Mouse (Mus musculus) forebrain, embryonic 16.5 days (tissue): ENCODE results near the gene Ppp2r5c. TPM values are rescaled to one million over a fixed set of nuclear protein-coding genes. Genes with fewer than 3 reads are reported as not detected.

Experiments
- ATAC-seq: fragments of 200-750 bp; cut with Nextera tagmentation; 2 replicates; pipeline ENCODE4 v1.8.0; 2017; ENCODE audit warnings: mild to moderate bottlenecking, moderate library complexity
- H3K27ac ChIP-seq: fragments of 300-500 bp; sonication (generic); 2 replicates; pipeline ENCODE4 v1.5.1; 2014; ENCODE audit warnings: low read length, control low read depth
- H3K27me3 ChIP-seq: fragments of 300-500 bp; sonication (generic); replicated peaks from 2 replicates; pipeline ENCODE4 v1.6.1; 2014; ENCODE audit warnings: low read length; ENCODE audit not compliant: control insufficient read depth, insufficient read depth
- H3K36me3 ChIP-seq: fragments of 300-500 bp; sonication (generic); 2 replicates; pipeline ENCODE4 v1.6.1; 2014; ENCODE audit not compliant: control insufficient read depth, insufficient read depth
- H3K4me1 ChIP-seq: fragments of 300-500 bp; sonication (generic); replicated peaks from 2 replicates; pipeline ENCODE4 v1.6.1; 2014; ENCODE audit warnings: low read length; ENCODE audit not compliant: control insufficient read depth, insufficient read depth
- H3K4me2 ChIP-seq: fragments of 300-500 bp; sonication (generic); 2 replicates; pipeline ENCODE4 v1.6.1; 2014; ENCODE audit warnings: mild to moderate bottlenecking, low read length, control low read depth
- H3K4me3 ChIP-seq: fragments of 300-500 bp; sonication (generic); replicated peaks from 2 replicates; pipeline ENCODE4 v1.5.1; 2014; ENCODE audit warnings: mild to moderate bottlenecking, low read length, control low read depth
- H3K9ac ChIP-seq: fragments of 300-500 bp; sonication (generic); replicated peaks from 2 replicates; pipeline ENCODE4 v1.6.1; 2014; ENCODE audit warnings: low read depth, low read length, control low read depth
- H3K9me3 ChIP-seq: fragments of 300-500 bp; sonication (generic); 2 replicates; pipeline ENCODE4 v1.6.1; 2016; ENCODE audit warnings: low read length; ENCODE audit not compliant: control insufficient read depth
- WGBS: fragments of 180-500 bp; shearing (Covaris S2); extraction: QIAGEN DNeasy Blood & Tissue Kit; methylation state at CpG from one replicate; pipeline ENCODE4 v1.1.7; 2014; 5-methylcytosine and 5-hydroxymethylcytosine counted together
- polyA plus RNA-seq: library from polyadenylated mRNA; unstranded; fragments of >200 nt; fragmentation: Nextera tagmentation; extraction: Ambion mirVana; gene quantifications from 2 replicates; pipeline ENCODE4 v1.2.1, GENCODE M21; 2015

The Ppp2r5c gene
- polyA plus RNA-seq, 1 experiment from 2014 or later, result 139 TPM

DNA sequence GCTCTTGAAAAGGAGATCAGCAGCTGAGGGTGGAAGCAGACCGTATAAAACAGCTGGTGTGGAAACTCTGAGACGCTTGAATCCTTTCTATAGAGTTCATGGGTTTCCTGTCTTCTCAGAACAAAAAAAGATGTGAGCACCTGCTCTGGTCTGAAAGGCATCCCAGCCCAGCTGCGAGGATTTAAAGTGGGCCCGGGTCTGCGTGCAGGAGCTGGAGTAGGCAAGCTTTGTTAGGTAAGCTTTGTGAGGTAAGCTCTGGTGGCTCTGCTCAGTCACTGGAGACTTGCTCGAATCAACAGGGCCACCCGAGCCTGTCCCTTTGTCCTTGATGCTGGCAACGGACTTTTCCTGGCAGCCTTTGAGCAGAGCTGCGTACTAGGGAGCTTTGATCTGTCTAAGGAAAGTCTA lies 31.7 kb downstream of the Ppp2r5c start:
- Histone ChIP-seq H3K4me3 (no peak overlapping the region), H3K27ac (no peak overlapping the region)

DNA sequence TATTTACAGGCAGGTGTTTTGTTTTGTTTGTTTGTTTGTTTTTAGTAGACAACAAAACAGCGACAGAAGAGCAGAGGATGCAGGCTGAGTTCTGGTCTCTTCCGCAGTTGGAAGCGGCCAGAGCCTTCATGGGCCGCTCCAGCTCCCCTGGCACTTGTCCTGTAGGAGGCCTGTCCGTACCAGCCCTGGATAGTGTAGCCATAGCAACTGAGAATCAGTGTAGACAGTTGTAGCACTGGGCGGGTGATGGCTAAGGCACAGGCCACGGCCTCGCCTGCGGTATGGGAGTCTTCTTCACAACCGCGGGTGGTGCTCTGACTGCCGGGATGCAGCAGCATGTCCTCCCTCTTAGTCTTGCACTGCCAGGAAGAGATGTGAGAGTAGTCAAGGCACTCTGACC lies 32.3 kb downstream of the Ppp2r5c start:
- no peaks in the 10 kb centered on the region for H3K27me3 ChIP-seq
- no peak overlapping the region for H3K4me2 ChIP-seq
- 0 out of 2 replicates have a peak, but pooled peaks cover 2% of the 10 kb centered on the region for H3K4me1 ChIP-seq
- H3K9me3 ChIP-seq, result no peaks in the 10 kb centered on the region
- no peak overlapping the region for H3K27ac ChIP-seq
- no peak for ATAC-seq
- H3K4me3 ChIP-seq, result no peak overlapping the region
- 86% methylated on average over 12 of the region's 12 CpGs for WGBS
- no peaks in the 10 kb centered on the region for H3K36me3 ChIP-seq
- H3K9ac ChIP-seq, result no peak overlapping the region

More for the DNA sequence above, 31.7 kb downstream of the Ppp2r5c start:
- Histone ChIP-seq H3K9me3 (no peaks in the 10 kb centered on the region), H3K27me3 (no peaks in the 10 kb centered on the region), H3K4me2 (no peak overlapping the region), H3K9ac (no peak overlapping the region), H3K36me3 (no peaks in the 10 kb centered on the region), H3K4me1 (no peaks in the 10 kb centered on the region)
- no peak for ATAC-seq
- 74% methylated on average over 9 of the region's 9 CpGs for WGBS

DNA sequence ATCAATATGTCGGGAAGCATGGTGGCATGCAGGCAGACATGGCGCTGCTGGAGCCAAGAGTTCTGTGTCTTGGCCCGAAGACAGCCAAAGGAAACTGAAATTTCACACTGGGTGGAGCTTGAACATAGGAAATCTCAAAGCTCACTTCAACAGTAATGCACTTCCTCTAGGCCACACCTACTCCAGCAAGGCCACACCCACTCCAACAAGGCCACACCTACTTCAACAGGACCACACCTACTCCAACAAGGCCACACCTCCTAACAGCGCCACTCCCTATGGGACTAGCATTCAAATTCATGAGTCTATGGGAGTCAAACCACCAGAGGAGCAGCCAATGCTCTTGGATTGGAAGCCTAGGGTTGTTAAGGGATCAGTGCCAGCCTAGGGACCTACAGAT lies 33.8 kb downstream of the Ppp2r5c start:
- no peaks in the 10 kb centered on the region for H3K36me3 ChIP-seq

DNA sequence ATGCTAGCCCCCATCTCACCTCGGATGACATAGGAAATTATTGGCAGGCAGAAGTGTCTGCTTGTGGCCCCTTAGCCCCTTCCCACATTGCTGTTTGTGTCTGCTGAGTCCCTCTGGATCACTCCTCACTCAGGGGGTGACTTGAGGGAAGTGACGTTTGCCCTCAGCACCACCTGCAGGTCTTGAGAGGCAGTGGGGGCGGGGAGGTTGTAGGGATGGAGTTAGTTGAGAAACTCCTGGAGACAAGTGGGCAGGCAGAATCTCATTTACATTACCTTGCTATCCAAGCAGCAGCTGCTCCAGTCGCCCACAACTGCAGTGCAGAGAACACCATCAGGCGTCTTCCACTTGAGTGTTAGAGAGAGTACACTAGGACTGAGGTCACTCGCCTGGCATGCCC lies 36.8 kb downstream of the Ppp2r5c start:
- H3K4me1 ChIP-seq, result peaks cover 27% of the 10 kb centered on the region
- 32% methylated on average over 6 of the region's 6 CpGs for WGBS
- H3K27me3 ChIP-seq, result no peaks in the 10 kb centered on the region
- ATAC-seq, result no peak
- no peak overlapping the region for H3K27ac ChIP-seq
- H3K9ac ChIP-seq, result no peak overlapping the region
- H3K4me2 ChIP-seq, result no peak overlapping the region
- H3K4me3 ChIP-seq, result no peak overlapping the region
- no peaks in the 10 kb centered on the region for H3K9me3 ChIP-seq
- H3K36me3 ChIP-seq, result no peaks in the 10 kb centered on the region

More for the DNA sequence above, 33.8 kb downstream of the Ppp2r5c start:
- Histone ChIP-seq H3K9ac (no peak overlapping the region), H3K4me2 (no peak overlapping the region), H3K9me3 (no peaks in the 10 kb centered on the region), H3K27me3 (no peaks in the 10 kb centered on the region), H3K27ac (no peak overlapping the region), H3K4me1 (peaks cover 10% of the 10 kb centered on the region), H3K4me3 (no peak overlapping the region)
- ATAC-seq, result no peak
- WGBS, result 85% methylated on average over 4 of the region's 4 CpGs

DNA sequence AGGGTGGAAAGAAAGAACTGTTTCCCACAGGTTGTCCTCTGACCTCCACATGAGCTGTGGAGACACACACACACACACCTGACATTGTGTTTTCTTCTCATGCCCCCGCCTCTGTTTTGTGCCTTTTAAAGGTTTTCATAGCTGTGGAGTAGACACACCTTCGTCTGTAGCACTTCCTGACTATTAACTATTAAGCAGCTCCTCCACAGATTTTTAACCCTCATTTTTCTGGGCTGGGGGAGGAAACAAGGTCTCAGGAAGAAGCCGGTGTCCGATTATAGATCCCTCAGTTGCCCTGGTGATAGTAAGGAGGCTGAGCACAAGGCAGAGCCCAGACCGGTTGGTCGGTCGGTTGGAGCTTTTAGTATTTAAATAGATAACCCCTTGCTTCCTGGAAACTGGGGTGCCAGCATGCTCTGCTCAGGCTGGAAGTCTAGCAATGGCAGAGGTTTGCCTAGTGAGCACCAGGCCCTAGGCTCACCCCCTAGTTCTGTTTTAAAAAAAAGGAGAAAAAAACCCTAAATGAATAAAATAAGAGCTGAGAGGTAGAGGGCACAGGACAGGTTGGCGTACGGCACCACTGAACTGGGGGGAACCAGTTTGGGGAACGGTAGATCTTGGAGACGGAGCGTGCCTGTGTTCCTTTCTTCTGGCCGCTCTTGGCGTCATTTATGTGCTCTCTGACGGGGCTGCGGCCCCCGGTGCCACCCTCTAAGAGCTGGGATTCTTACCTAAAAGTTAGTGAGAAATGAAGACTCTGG lies 38.1 kb downstream of the Ppp2r5c start:
- H3K9me3 ChIP-seq, result no peaks in the 10 kb centered on the region
- H3K27ac ChIP-seq, result peak overlapping the region; percentile 97
- peaks cover 27% of the 10 kb centered on the region for H3K4me1 ChIP-seq
- ATAC-seq, result peak; percentile 44
- H3K4me2 ChIP-seq, result peak overlapping the region; percentile 83
- H3K27me3 ChIP-seq, result no peaks in the 10 kb centered on the region
- H3K4me3 ChIP-seq, result peak overlapping the region; percentile 75
- 2% methylated on average over 17 of the region's 17 CpGs for WGBS
- H3K36me3 ChIP-seq, result no peaks in the 10 kb centered on the region
- peak overlapping the region; percentile 73 for H3K9ac ChIP-seq

DNA sequence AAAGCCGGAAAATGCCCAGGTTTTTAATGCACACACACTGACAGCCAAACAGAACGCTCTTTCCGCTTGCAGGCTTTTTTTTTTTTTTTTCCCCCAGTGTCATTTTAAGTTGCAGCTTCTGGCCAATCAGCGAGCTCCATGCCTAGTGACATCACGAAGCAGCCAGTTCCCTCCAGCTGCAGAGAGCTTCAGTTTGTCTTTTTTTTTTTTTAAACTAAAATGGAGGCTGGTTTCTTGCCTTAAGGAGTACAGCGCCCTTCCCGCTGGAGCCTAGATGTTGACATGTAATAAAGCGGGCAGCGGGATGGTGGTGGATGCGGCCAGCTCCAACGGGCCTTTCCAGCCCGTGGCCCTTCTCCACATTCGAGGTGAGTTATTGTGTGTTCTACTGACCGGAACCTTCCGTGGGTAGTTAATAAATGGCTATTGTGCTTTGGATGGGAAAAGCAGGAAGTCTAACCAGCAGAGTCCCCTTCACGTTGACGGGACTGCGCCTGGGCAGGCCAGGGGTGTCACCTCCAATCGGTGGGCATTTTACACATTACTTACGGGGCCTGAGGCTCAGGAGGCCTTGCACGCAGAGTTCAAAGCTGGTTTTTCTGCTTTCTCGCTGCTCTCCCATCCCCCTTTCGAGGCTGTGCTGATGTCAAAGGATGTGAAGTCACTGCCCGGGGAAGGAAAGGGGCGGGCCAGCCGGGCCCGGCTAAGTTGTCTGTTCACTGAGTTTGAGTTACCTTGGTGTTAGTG lies 38.8 kb downstream of the Ppp2r5c start:
- no peaks in the 10 kb centered on the region for H3K9me3 ChIP-seq
- peak overlapping the region; percentile 75 for H3K4me3 ChIP-seq
- WGBS, result under 1% methylated on average over 27 of the region's 27 CpGs
- H3K27me3 ChIP-seq, result no peaks in the 10 kb centered on the region
- ATAC-seq, result peak; percentile 91
- no peaks in the 10 kb centered on the region for H3K36me3 ChIP-seq
- H3K27ac ChIP-seq, result peak overlapping the region; percentile 97
- peaks cover 27% of the 10 kb centered on the region for H3K4me1 ChIP-seq
- peak overlapping the region; percentile 83 for H3K4me2 ChIP-seq
- H3K9ac ChIP-seq, result peak overlapping the region; percentile 73

DNA sequence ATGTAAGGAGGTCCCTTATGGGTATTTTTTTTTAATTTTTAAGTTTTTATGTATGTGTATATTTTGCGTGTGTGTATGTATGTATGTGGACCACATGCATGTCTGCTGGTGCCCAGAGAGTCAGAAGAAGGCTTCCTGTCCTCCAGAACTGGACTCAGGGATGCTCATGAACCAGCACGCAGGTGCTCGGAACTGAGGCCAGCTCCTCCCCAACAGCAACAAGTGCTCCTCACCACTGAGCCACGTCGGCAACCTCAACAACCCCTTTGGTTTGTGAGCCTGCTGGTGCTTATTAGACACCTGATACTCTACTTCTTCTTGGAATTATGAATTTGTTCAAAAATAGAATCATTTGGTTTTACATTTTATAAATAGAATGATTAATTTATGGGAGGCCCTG lies 39.9 kb downstream of the Ppp2r5c start:
- H3K4me1 ChIP-seq, result peaks cover 27% of the 10 kb centered on the region
- H3K4me3 ChIP-seq, result peak overlapping the region; percentile 75
- no peaks in the 10 kb centered on the region for H3K36me3 ChIP-seq
- no peaks in the 10 kb centered on the region for H3K9me3 ChIP-seq
- peak overlapping the region; percentile 83 for H3K4me2 ChIP-seq
- 84% methylated on average over 5 of the region's 5 CpGs for WGBS
- ATAC-seq, result no peak
- H3K27me3 ChIP-seq, result no peaks in the 10 kb centered on the region
- H3K27ac ChIP-seq, result no peak overlapping the region
- no peak overlapping the region for H3K9ac ChIP-seq

DNA sequence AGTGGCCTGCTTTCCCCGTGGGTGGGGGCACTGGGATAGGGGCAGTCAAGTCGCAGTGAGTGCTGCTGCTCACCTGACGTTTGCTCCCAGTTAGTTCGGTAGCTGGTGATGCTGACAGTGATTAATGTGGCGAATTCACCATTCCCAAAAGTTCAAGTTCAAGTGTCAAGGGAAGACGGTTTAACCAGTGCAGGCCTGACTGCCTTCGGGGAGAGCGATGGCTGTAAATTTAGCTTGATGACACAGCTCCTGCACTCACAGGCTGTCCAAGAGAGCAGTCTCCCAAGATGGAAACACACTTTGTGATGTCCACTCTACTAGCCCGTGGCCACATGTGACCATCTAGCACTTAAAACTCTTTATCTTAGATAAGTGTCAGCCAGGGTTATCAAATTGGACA lies 41.1 kb downstream of the Ppp2r5c start:
- H3K27ac ChIP-seq, result no peak overlapping the region
- peaks cover 27% of the 10 kb centered on the region for H3K4me1 ChIP-seq
- WGBS, result 83% methylated on average over 9 of the region's 9 CpGs
- no peaks in the 10 kb centered on the region for H3K9me3 ChIP-seq
- H3K36me3 ChIP-seq, result no peaks in the 10 kb centered on the region
- no peaks in the 10 kb centered on the region for H3K27me3 ChIP-seq
- ATAC-seq, result no peak
- no peak overlapping the region for H3K4me2 ChIP-seq
- H3K9ac ChIP-seq, result no peak overlapping the region
- H3K4me3 ChIP-seq, result no peak overlapping the region

DNA sequence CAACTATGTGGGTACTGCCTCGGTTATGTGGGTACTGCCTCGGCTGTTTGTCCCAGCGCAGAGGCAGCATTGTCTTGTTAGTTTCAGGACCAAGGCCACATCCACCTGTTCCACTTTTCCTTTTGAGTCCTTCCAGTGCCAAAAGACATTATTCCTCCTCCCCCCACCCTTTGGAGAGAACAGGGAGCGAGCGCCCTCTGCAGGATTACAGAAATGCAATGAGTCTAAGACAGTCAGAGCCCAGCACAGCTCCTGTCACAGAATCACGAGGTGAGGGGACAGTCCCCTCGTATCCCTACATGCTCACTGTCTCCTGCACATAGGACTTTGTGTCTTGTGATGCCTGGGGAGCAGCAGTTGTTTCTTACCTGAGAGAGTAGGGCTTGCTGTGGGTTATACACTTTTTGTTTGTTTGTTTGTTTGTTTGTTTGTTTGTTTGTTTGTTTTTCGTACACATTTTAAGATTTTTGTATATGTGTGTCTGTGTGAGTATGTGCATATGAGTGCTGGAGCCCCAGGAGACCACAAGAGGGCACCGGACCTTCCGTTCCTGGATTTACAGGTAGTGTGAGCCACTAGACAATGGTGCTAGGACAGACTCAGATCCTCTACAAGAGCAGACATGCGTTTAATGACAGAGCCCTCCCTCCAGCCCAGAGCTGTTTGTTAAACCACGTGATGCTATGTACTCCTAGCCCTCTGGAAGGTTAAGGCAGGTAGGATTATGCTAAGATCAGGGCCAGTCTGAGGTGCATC lies 43.2 kb downstream of the Ppp2r5c start:
- H3K9me3 ChIP-seq, result no peaks in the 10 kb centered on the region
- no peak overlapping the region for H3K4me2 ChIP-seq
- no peak overlapping the region for H3K27ac ChIP-seq
- H3K4me3 ChIP-seq, result no peak overlapping the region
- no peak overlapping the region for H3K9ac ChIP-seq
- H3K4me1 ChIP-seq, result peaks cover 19% of the 10 kb centered on the region
- H3K27me3 ChIP-seq, result no peaks in the 10 kb centered on the region
- 92% methylated on average over 12 of the region's 12 CpGs for WGBS
- no peak for ATAC-seq
- H3K36me3 ChIP-seq, result no peaks in the 10 kb centered on the region
